In the genomic region with DNA sequence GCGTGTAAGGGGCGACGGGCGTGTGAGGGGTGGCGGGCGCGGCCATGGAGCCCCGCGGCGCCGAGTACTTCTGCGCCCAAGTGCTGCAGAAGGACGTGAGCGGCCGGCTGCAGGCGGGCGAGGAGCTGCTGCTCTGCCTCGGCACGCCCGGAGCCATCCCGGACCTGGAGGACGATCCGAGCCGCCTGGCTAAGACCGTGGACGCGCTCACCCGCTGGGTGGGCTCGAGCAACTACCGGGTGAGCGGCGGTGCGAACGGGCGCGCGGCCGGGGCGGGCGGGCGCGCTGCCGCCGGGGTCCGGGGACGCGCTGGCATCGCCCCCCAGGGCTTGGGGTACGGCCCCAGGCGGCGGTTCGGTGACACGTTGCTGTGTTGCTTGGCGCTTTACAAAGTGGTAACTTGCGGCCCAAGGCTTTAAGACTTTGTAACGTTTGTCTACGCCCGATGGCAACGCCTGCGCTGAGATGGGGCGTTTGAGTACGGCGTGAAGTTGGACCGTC, we compare ENCODE assay signal across 8 mouse cellular contexts. TPM values are rescaled to one million over a fixed set of nuclear protein-coding genes. Genes with fewer than 3 reads are reported as not detected.
A peak's percentile ranks its signal among the peaks of the same experiment; 100 is the strongest.
DNase-seq lines count a peak whose midpoint lies in the region; ATAC-seq and TF ChIP-seq lines count a peak whose summit lies in the region.

No protein-coding gene starts in this region.

- no peaks in the 10 kb centered on the region for H3K36me3 ChIP-seq in heart, adult 2 months (ENCODE audit: control insufficient read depth, insufficient read depth, low read length)
- H3K36me3 ChIP-seq in kidney, embryonic 16.5 days (ENCODE audit: insufficient read depth, low read length), result no peaks in the 10 kb centered on the region
- no peaks in the 10 kb centered on the region for H3K36me3 ChIP-seq in neural tube, embryonic 15.5 days

- under 1% methylated on average over 64 of the region's 64 CpGs for WGBS in heart, adult 2 months
- under 1% methylated on average over 61 of the region's 64 CpGs for WGBS in kidney, embryonic 16.5 days
- WGBS in neural tube, embryonic 15.5 days, result under 1% methylated on average over 64 of the region's 64 CpGs

- peak overlapping the region; percentile 92 for H3K9ac ChIP-seq in heart, adult 2 months (ENCODE audit: low read depth, low read length)
- peak overlapping the region; percentile 91 for H3K9ac ChIP-seq in kidney, embryonic 16.5 days (replicated peaks; ENCODE audit: low read length)
- peak overlapping the region; percentile 72 for H3K9ac ChIP-seq in neural tube, embryonic 15.5 days (replicated peaks)

- H3K9me3 ChIP-seq in kidney, embryonic 16.5 days (ENCODE audit: low read length), result no peaks in the 10 kb centered on the region
- no peaks in the 10 kb centered on the region for H3K9me3 ChIP-seq in neural tube, embryonic 15.5 days (replicated peaks)

- no peak for TF ChIP-seq EP300 in heart, adult 2 months (IDR thresholded peaks at IDR 0.05; ENCODE audit: insufficient read depth, low read depth, low read length)

- H3K4me1 ChIP-seq in heart, adult 2 months (ENCODE audit: control insufficient read depth, insufficient read depth, low read length), result peaks cover 7% of the 10 kb centered on the region
- H3K4me1 ChIP-seq in kidney, embryonic 16.5 days (ENCODE audit: insufficient read depth, low read length), result peaks cover 9% of the 10 kb centered on the region; the same call in 1 of the 2 replicates
- peaks cover 12% of the 10 kb centered on the region for H3K4me1 ChIP-seq in neural tube, embryonic 15.5 days

- TF ChIP-seq POLR2A in heart, adult 2 months (IDR thresholded peaks at IDR 0.05; ENCODE audit: insufficient read depth, low read depth, low read length), result no peak

- TF ChIP-seq CTCF in heart, adult 2 months (IDR thresholded peaks at IDR 0.05), result no peak

- peak overlapping the region; percentile 100 for H3K4me2 ChIP-seq in kidney, embryonic 16.5 days (replicated peaks; ENCODE audit: low read depth, low read length)
- peak overlapping the region; percentile 92 for H3K4me2 ChIP-seq in neural tube, embryonic 15.5 days

- peak overlapping the region; percentile 97 for H3K27ac ChIP-seq in heart, adult 2 months
- peak overlapping the region; percentile 75 for H3K27ac ChIP-seq in kidney, embryonic 16.5 days (ENCODE audit: low read length)
- peak overlapping the region; percentile 81 for H3K27ac ChIP-seq in neural tube, embryonic 15.5 days (replicated peaks)

- ATAC-seq in CD4-positive, CD25-positive, alpha-beta regulatory T cell, adult 4 months, result peak; percentile 40
- ATAC-seq in kidney, embryonic 16.5 days (ENCODE audit: low FRiP score, low TSS enrichment), result peak; percentile 71
- peak; percentile 78 for ATAC-seq in neural tube, embryonic 15.5 days (ENCODE audit: low FRiP score)

- no peaks in the 10 kb centered on the region for H3K79me2 ChIP-seq in heart, adult 2 months (replicated peaks; ENCODE audit: control insufficient read depth, insufficient read depth, low read length)

- intact Hi-C loops in heart, adult 2 months (cut with DNase I), result loop anchor here (2.0 to 5.0 kb wide), 6 partner anchors 35 to 376 kb away; a partner anchor contains a TSS

- DNase-seq in adrenal gland, adult 8-10 months, result peak; percentile 25
- DNase-seq in embryo, embryonic 11.5 days (ENCODE audit: low read depth, low spot score), result peak; percentile 16
- DNase-seq in heart, adult 2 months, result peak in 1 of 2 experiments; percentile 74
- peak; percentile 24 to 29 for DNase-seq in lung, adult 18-20 months
- peak; percentile 18 to 59 for DNase-seq in urinary bladder, adult 18-20 months (ENCODE audit: low spot score in 2 of 2)

- H3K27me3 ChIP-seq in heart, adult 2 months (ENCODE audit: control insufficient read depth, insufficient read depth, low read length), result no peaks in the 10 kb centered on the region
- no peaks in the 10 kb centered on the region for H3K27me3 ChIP-seq in kidney, embryonic 16.5 days (ENCODE audit: insufficient read depth, low read length)
- no peaks in the 10 kb centered on the region for H3K27me3 ChIP-seq in neural tube, embryonic 15.5 days (replicated peaks)

- peak overlapping the region; percentile 80 for H3K4me3 ChIP-seq in heart, adult 2 months
- peak overlapping the region; percentile 92 for H3K4me3 ChIP-seq in kidney, embryonic 16.5 days (ENCODE audit: low read length)
- H3K4me3 ChIP-seq in neural tube, embryonic 15.5 days (replicated peaks), result peak overlapping the region; percentile 99

RNA-seq across cellular contexts. Expression of a gene that starts 0.4 kb away (rescaled TPM):
- polyA plus RNA-seq in CD4-positive, CD25-positive, alpha-beta regulatory T cell, adult 4 months (2017; shearing (Covaris generic)), result 10 to 100 TPM in 1 of 2 experiments, 1 to 10 TPM in 1; 6.8 to 10.5 TPM
- total RNA-seq in adrenal gland, adult 8-10 months (2022), result 100 to 1,000 TPM; 122 to 289 (median 183) TPM
- 10 to 100 TPM; 53.6 to 56.2 TPM for total RNA-seq in heart, adult 2 months (2021)
- 14.2 and 31.0 TPM in 2 replicates for polyA plus RNA-seq in heart, adult 2 months (2012; rRNA removed)
- polyA plus RNA-seq in kidney, embryonic 16.5 days (2015; fragmentation: Nextera tagmentation; extraction: Ambion mirVana), result 23.0 and 24.4 TPM in 2 replicates
- 107 and 123 TPM in 2 replicates for polyA plus RNA-seq in neural tube, embryonic 15.5 days (2015; fragmentation: Nextera tagmentation; extraction: Ambion mirVana)

RNA-seq across cellular contexts. Expression of a gene that starts 33.6 kb away (rescaled TPM):
- polyA plus RNA-seq in CD4-positive, CD25-positive, alpha-beta regulatory T cell, adult 4 months (2017; shearing (Covaris generic)), result 10 to 100 TPM; 36.9 to 40.3 TPM
- 100 to 1,000 TPM; 176 to 225 (median 190) TPM for total RNA-seq in adrenal gland, adult 8-10 months (2022)
- total RNA-seq in heart, adult 2 months (2021), result 10 to 100 TPM; 56.0 to 63.3 TPM
- polyA plus RNA-seq in heart, adult 2 months (2012; rRNA removed), result 35.7 and 44.6 TPM in 2 replicates
- 86.6 and 96.8 TPM in 2 replicates for polyA plus RNA-seq in kidney, embryonic 16.5 days (2015; fragmentation: Nextera tagmentation; extraction: Ambion mirVana)
- polyA plus RNA-seq in neural tube, embryonic 15.5 days (2015; fragmentation: Nextera tagmentation; extraction: Ambion mirVana), result 30.9 and 49.9 TPM in 2 replicates
